Mouse (Mus musculus): ENCODE results near the gene Arhgef17. TPM values are rescaled to one million over a fixed set of nuclear protein-coding genes. Genes with fewer than 3 reads are reported as not detected.

The Arhgef17 gene
- polyA plus RNA-seq, 1 experiment from 2014 or later: 6.5 TPM

DNA sequence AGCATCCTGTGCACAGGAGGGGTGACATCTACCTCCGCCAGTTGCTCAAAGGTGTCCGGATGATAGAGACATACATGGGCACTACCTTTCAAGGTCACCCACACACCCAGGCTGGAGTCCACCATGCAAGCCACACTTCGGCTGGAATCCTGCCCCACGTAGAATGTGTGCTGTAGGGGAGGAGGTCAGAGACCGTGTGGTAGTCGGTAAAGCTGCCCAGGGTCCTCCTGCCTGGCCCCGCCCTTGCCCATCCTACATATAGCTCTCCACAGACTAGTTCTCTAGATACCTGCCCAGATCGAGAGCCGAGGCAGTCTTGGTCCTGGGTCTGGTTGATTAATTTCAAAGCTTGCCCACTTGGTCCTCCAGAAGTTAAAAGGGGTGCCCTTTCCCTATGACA is 55.1 kb downstream of the Arhgef17 start:
- Histone ChIP-seq H3K4me1 (peaks cover 9% of the 10 kb centered on the region), H3K27ac (peak overlapping the region; percentile 13; the same call in 1 of the 2 replicates), H3K36me3 (replicated peaks) (peaks cover 100% of the 10 kb centered on the region), H3K4me3 (no peak overlapping the region), H3K27me3 (ENCODE audit: poor library complexity, severe bottlenecking) (no peaks in the 10 kb centered on the region), H3K9me3 (no peaks in the 10 kb centered on the region)
- 92% methylated on average over 9 of the region's 9 CpGs for WGBS
- no peak for DNase-seq (ENCODE audit: extremely low spot score, low spot score)

DNA sequence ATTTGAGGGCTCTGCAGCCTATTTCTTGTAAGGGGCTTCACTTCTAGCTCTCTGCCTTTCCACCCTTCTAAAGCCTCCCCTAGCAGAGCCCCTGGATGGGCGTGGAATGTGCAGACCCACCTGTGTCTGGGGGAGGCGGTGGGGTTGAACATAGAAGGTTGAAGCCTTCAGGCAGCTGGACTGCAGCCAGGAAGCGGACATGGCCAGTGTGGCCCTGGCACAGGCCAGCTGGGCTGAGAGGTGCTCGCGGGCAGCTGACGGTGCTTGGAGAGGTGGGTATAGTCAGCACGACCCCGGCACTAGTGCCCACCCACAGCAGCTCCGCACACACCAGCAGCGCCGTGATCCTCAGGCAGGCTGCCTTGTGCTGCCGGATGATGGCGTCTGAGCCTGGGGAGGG is 55.6 kb downstream of the Arhgef17 start:
- no peak overlapping the region for H3K4me3 ChIP-seq
- 95% methylated on average over 13 of the region's 13 CpGs for WGBS
- DNase-seq (ENCODE audit: extremely low spot score, low spot score): no peak
- H3K27me3 ChIP-seq (ENCODE audit: poor library complexity, severe bottlenecking): no peaks in the 10 kb centered on the region
- no peaks in the 10 kb centered on the region for H3K9me3 ChIP-seq
- peaks cover 9% of the 10 kb centered on the region for H3K4me1 ChIP-seq
- peaks cover 100% of the 10 kb centered on the region for H3K36me3 ChIP-seq (replicated peaks)
- H3K27ac ChIP-seq: peak overlapping the region; percentile 13; the same call in 1 of the 2 replicates

DNA sequence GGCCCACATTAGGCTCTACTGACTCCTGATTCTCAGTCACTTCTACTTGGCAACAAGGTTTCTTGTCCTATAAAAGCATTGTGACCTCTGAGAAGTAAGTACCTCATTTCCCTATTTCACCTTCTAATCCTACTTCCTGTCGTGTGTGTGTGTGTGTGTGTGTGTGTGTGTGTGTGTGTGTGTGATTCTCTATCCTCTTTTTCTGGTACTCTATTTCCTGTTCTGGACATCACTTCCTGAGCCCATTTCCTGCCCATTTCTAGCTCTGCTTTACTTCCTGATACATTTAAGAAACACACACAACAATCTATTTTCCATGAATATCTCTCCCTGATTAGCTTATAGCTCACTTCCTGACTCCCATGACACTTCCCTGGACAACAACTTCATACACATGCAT is 56.1 kb downstream of the Arhgef17 start:
- Histone ChIP-seq H3K27me3 (ENCODE audit: poor library complexity, severe bottlenecking) (no peaks in the 10 kb centered on the region), H3K36me3 (replicated peaks) (peaks cover 96% of the 10 kb centered on the region), H3K4me3 (no peak overlapping the region), H3K27ac (no peak overlapping the region), H3K4me1 (peaks cover 9% of the 10 kb centered on the region), H3K9me3 (no peaks in the 10 kb centered on the region)
- 73% methylated on average over 1 of the region's 1 CpGs for WGBS
- DNase-seq (ENCODE audit: extremely low spot score, low spot score): no peak

DNA sequence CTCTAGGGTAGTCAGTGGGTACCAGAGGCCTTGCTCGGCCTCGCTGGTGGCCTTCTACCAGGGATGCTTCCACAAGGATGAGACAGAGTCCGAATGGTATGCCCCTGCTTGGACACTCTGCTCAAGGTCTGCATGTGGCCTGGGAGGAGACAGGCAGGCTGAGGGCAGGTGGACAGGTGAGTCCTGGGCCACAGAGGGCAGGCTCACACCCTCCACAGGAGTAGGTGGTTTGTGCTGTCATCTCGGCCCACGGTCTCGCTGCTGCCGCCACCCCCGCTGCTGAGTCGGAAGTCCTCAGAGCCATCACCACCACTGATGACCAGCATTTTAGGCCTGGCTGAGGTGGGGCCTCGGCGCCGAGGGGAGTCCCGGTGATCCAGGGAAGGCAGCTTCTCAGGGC is 58.7 kb downstream of the Arhgef17 start:
- no peaks in the 10 kb centered on the region for H3K9me3 ChIP-seq
- no peak for DNase-seq (ENCODE audit: extremely low spot score, low spot score)
- H3K27ac ChIP-seq: no peak overlapping the region
- H3K27me3 ChIP-seq (ENCODE audit: poor library complexity, severe bottlenecking): no peaks in the 10 kb centered on the region
- H3K4me3 ChIP-seq: no peak overlapping the region
- peaks cover 7% of the 10 kb centered on the region; the same call in 1 of the 2 replicates for H3K4me1 ChIP-seq
- peaks cover 69% of the 10 kb centered on the region for H3K36me3 ChIP-seq (replicated peaks)
- 95% methylated on average over 13 of the region's 13 CpGs for WGBS

DNA sequence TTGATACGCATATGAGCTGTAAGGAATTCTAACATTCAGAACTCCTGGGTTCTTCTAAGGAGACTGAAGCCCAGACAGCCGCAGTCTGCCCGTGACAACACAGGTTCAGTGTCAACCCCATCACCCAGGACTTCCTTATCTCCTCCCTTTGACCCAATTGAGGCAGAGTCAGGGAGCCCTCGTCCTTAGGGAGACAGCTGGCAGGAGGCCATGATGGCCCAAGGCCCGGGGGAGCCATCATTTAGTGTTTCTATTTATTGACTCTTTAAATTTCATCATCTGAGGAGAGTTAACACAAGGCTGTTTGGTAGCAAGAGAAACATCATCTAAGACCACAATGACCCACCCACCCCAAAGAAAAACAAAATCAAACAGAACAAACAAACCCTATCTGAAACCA is 60.0 kb downstream of the Arhgef17 start:
- Histone ChIP-seq H3K9me3 (no peaks in the 10 kb centered on the region), H3K27ac (no peak overlapping the region), H3K4me1 (peaks cover 10% of the 10 kb centered on the region; the same call in 1 of the 2 replicates), H3K4me3 (no peak overlapping the region), H3K36me3 (replicated peaks) (peaks cover 56% of the 10 kb centered on the region), H3K27me3 (ENCODE audit: poor library complexity, severe bottlenecking) (no peaks in the 10 kb centered on the region)
- 88% methylated on average over 5 of the region's 5 CpGs for WGBS
- DNase-seq (ENCODE audit: extremely low spot score, low spot score): no peak

DNA sequence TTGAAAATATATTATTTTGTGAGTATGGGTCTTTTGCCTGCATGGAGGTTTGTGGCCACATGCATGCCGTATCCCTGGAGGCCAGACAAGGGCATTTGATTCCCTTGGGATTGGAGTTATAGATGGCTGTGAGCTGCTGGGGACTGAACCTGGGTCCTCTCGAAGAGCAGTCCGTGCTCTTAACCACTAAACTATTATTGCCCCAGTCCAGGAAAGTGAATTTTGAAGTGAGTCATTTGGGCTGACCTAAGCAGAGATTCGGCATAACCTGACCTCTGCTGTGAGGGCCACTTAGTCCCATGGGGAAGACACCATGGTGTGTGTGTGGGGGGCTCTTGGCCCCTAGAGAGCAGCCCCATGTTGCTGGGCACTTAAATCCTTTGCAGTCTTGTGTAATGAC is 60.6 kb downstream of the Arhgef17 start:
- Histone ChIP-seq H3K27me3 (ENCODE audit: poor library complexity, severe bottlenecking) (no peaks in the 10 kb centered on the region), H3K4me3 (no peak overlapping the region), H3K36me3 (replicated peaks) (peaks cover 51% of the 10 kb centered on the region), H3K9me3 (no peaks in the 10 kb centered on the region), H3K4me1 (peaks cover 10% of the 10 kb centered on the region; the same call in 1 of the 2 replicates), H3K27ac (no peak overlapping the region)
- DNase-seq (ENCODE audit: extremely low spot score, low spot score): no peak
- WGBS: 93% methylated on average over 4 of the region's 4 CpGs

DNA sequence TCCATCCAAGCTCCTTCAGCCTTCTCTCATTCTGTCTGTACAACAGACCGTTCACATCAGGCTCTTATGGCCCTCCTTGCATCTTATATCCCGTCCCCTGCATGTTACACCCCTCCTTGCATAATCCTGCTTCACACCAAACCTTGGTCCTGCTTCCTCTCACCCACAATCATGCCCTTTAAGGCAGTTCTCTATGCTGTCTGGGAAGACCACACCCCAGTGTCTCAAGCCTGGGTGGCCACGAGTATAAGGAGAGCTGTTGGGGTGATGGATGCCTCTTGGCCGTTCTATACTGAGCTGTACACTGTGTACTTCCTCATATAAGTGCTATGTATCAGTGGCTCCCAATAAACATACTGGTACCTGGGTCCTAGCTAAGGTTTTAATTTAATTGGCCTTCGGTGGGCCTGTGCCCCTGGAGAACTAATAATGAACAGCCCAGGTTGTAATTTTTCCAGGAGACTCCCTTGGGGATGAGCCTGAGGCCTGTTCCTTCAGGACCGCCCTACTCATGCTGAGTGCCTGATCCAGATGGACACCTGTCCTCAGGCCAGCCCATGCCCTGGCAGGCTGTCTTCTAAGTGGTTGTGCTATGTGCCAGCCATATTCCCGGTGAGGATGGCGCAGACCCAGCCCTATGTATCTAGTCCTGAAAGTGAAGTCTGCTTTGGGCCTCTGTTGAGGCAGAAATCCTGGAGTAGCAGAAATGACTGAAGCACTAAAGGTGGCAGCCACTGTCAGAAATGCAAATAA is 61.9 kb downstream of the Arhgef17 start:
- Histone ChIP-seq H3K27ac (no peak overlapping the region), H3K36me3 (replicated peaks) (peaks cover 38% of the 10 kb centered on the region), H3K27me3 (ENCODE audit: poor library complexity, severe bottlenecking) (no peaks in the 10 kb centered on the region), H3K4me3 (no peak overlapping the region), H3K9me3 (no peaks in the 10 kb centered on the region), H3K4me1 (peaks cover 10% of the 10 kb centered on the region; the same call in 1 of the 2 replicates)
- no peak for DNase-seq (ENCODE audit: extremely low spot score, low spot score)
- 88% methylated on average over 8 of the region's 8 CpGs for WGBS

DNA sequence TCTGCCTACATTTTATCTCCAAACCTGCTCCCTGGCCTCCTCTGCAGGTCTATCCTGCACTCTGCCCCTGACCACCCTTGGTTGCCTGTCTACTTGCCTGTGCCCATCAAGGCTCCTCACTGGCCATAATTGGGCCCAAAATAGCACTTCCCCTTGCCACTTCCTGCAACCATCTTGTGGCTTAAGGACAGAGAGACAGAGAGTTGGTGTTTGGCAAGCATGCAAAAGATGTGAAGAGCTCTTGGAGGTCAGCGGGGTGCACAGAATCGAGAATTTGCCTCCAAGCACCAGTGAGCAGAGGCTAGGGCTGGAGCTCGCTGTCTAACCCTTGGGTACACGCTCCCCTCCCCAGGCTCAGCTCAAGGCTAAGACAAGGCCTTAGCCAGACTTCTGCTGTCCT is 63.4 kb downstream of the Arhgef17 start:
- no peak for DNase-seq (ENCODE audit: extremely low spot score, low spot score)
- WGBS: 71% methylated on average over 4 of the region's 4 CpGs
- Histone ChIP-seq H3K27me3 (ENCODE audit: poor library complexity, severe bottlenecking) (no peaks in the 10 kb centered on the region), H3K9me3 (no peaks in the 10 kb centered on the region), H3K27ac (peak overlapping the region; percentile 41), H3K4me3 (no peak overlapping the region), H3K4me1 (peaks cover 10% of the 10 kb centered on the region; the same call in 1 of the 2 replicates), H3K36me3 (replicated peaks) (peaks cover 23% of the 10 kb centered on the region)

DNA sequence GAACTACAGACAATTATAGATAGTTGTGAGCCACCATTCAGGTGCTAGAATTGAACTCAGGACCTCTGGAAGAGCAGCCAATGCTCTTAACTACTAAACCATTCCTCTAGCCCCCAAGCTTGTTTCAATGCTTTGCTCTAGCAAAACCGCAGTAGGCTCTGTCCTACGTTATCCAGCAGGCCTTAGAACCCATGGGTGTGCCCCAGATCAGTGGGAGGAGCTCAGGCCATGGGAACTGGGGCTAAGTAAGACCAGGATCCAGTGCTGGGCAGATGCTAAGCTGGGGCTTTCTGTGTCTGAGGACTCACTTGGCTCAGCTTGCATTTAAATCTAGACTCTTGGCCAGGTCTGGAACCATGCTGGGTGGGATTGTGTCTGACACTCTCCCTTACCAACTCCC is 64.3 kb downstream of the Arhgef17 start:
- no peak for DNase-seq (ENCODE audit: extremely low spot score, low spot score)

DNA sequence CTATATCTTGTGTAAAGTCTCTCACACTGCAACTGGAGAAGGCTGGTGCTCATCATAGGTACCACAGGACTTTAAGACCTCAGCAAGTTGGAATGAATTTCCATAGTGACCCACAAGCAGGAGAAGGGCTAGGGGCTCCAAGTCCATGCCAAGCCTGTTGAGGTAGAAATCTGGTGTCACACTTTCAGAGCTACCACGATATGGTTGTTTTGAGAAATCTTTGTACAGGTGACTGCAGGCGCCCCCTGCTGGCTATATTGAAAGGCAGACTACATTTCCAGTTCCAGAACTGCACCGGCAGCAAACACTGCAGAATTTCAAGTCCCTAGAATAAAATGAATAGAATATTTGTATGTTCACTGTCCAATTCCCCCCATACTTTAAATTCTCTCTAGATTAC is 65.2 kb downstream of the Arhgef17 start:
- DNase-seq (ENCODE audit: extremely low spot score, low spot score): peak; percentile 71
- no peak overlapping the region for H3K4me3 ChIP-seq
- no peak overlapping the region for H3K27ac ChIP-seq
- H3K36me3 ChIP-seq (replicated peaks): peaks cover 4% of the 10 kb centered on the region; the same call in 1 of the 2 replicates
- H3K4me1 ChIP-seq: peaks cover 23% of the 10 kb centered on the region
- no peaks in the 10 kb centered on the region for H3K9me3 ChIP-seq
- H3K27me3 ChIP-seq (ENCODE audit: poor library complexity, severe bottlenecking): no peaks in the 10 kb centered on the region
- 17% methylated on average over 3 of the region's 3 CpGs for WGBS

More for the DNA sequence above, 64.3 kb downstream of the Arhgef17 start:
- Histone ChIP-seq H3K4me3 (no peak overlapping the region), H3K27me3 (ENCODE audit: poor library complexity, severe bottlenecking) (no peaks in the 10 kb centered on the region), H3K36me3 (replicated peaks) (peaks cover 13% of the 10 kb centered on the region), H3K9me3 (no peaks in the 10 kb centered on the region), H3K27ac (no peak overlapping the region), H3K4me1 (peaks cover 14% of the 10 kb centered on the region)
- 47% methylated on average over 2 of the region's 2 CpGs for WGBS

DNA sequence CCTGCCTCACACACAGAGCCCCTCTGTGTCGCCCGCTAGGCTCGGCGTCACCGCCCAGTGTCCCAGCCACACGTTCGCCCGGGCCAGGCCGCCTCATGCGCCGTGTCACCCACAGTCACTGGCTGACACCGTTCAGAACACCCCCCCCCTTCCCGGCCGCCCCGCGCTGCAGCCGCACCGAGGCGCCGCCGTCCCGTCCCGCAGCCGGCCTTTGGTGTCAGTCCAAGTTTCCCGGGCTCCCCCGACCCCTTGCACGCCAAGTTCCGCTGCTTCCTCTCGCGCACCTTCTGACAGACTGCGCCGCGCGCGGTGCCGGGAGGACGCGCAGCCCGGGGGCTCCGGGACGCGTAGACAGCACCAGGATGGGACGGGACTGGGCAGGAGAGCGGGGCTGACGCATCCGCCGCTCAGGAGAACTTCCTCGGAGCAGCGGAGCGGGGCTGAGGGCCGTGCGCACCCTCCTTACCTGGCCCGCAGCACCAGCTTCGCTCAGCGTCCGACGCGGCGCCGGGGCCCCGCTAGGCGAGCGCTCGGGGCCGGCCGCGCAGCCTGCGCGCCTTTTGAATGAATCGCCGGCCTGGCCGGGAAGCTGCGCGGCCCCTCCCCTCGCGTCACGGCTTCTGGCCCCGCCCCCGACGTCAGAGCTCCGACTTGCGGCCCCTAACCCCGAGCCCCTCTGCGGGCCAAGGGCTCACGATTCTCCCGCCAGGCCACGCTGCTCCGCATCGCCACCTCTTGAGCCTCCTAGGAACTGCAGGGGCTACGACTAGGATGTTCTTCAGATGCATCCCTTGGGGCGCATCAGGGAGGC is 68.9 kb downstream of the Arhgef17 start, which contains the start of gene Relt:
Relt (minus strand) TSS at position 619 of the 811 bp plus-strand sequence.
- H3K27me3 ChIP-seq (ENCODE audit: poor library complexity, severe bottlenecking): no peaks in the 10 kb centered on the region
- no peaks in the 10 kb centered on the region for H3K36me3 ChIP-seq (replicated peaks)
- peak within 1 kb of the TSS; percentile 91 for H3K27ac ChIP-seq
- H3K4me1 ChIP-seq: peaks cover 45% of the 10 kb centered on the region
- under 1% methylated on average over 91 of the region's 91 CpGs for WGBS
- H3K4me3 ChIP-seq: peak within 1 kb of the TSS; percentile 88
- DNase-seq (ENCODE audit: extremely low spot score, low spot score): peak; percentile 96
- no peaks in the 10 kb centered on the region for H3K9me3 ChIP-seq

DNA sequence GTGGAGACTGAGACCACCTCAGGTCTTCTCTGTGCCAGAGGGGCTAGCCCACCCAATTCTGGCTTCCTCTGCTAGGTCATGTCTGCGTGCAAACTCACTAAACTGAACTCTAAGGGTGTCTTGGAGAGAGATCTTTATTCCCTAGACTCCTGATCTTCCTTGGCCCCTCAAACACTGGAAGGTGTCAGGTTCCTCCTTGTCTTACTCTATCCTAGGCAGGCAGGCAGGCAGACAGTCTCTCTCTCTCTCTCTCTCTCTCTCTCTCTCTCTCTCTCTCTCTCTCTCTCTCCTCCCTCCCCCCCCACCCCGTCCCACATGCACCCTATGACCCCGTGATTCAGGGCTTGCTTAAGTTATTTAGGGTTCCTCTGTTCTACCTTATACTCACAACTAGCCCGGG is 69.6 kb downstream of the Arhgef17 start:
- 8% methylated on average over 4 of the region's 4 CpGs for WGBS
- DNase-seq (ENCODE audit: extremely low spot score, low spot score): no peak
- Histone ChIP-seq H3K36me3 (replicated peaks) (no peaks in the 10 kb centered on the region), H3K9me3 (no peaks in the 10 kb centered on the region), H3K4me3 (peak overlapping the region; percentile 88), H3K4me1 (peaks cover 48% of the 10 kb centered on the region), H3K27ac (peak overlapping the region; percentile 91), H3K27me3 (ENCODE audit: poor library complexity, severe bottlenecking) (no peaks in the 10 kb centered on the region)

DNA sequence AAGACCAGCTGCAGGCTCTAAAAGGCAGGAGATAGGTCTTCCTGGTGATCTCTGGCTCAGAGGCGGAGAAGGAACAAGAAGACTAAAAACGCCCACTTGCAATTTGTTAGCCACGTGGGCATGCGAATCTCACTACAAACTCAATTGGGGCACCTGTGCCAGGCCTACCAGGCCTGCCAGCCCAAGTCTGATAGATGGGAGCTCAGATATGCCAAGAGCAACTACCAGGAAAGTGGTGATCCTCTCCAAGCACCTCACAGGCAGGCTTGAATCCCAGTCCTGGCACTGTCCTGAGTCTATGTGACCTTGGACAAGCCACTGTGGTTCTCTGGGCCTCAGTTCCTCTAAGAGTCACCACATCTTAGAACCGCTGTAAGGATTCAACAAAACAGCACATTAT is 70.7 kb downstream of the Arhgef17 start:
- no peak for DNase-seq (ENCODE audit: extremely low spot score, low spot score)
- H3K27me3 ChIP-seq (ENCODE audit: poor library complexity, severe bottlenecking): no peaks in the 10 kb centered on the region
- peaks cover 54% of the 10 kb centered on the region for H3K4me1 ChIP-seq
- H3K36me3 ChIP-seq (replicated peaks): no peaks in the 10 kb centered on the region
- no peak overlapping the region for H3K4me3 ChIP-seq
- 94% methylated on average over 5 of the region's 5 CpGs for WGBS
- H3K27ac ChIP-seq: no peak overlapping the region
- no peaks in the 10 kb centered on the region for H3K9me3 ChIP-seq

Measured in forebrain, embryonic 10.5 days (tissue).